Mouse (Mus musculus): ENCODE measurements around the gene Nmd3. TPM values are rescaled to one million over a fixed set of nuclear protein-coding genes. Genes with fewer than 3 reads are reported as not detected.

The Nmd3 gene
- total RNA-seq (2023) = 101 TPM

DNA sequence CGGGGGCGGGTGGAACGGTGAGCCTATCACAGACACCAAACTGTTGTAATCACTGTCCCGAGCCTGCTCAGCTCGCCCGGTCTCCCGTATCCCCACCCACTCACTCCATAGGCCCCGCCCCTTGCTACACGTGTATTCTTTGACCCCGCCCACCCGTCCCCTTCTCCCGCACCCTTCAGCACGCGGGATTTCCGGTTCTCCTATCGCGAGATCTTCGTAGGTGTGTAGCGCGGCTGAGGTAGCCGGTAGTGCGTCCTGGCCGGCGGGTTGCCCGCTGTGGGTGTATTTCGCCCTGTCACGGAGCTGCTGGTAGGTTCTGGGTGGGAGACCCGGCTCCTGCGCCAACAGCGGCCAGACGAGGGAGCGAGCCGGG, at the start of gene Nmd3:
Gene Nmd3, plus strand, starts transcription at position 172 of the 373 bp plus-strand sequence.

Other genes starting within 250 kb of the Nmd3 start
- gene B3galnt1, start 123.0 kb upstream of the Nmd3 start, total RNA-seq (2023) = not detected
- not detected for gene Sptssb, start 138.0 kb downstream of the Nmd3 start, total RNA-seq (2023)

Data from CD4-positive naive resting alpha-beta T cell, adult 57 days (primary cell).